Mouse (Mus musculus) T-helper 2 cell (primary cell): ENCODE results near the gene Recql5.

ENCODE experiments used
- in situ Hi-C: fragments of 300-600 bp; cut with MboI, MseI; formaldehyde crosslinking; loops from one replicate; pipeline ENCODE4 v1.15.1; 2025; ENCODE audit warnings: high pct_unique_total_duplicates

Gene Recql5

DNA sequence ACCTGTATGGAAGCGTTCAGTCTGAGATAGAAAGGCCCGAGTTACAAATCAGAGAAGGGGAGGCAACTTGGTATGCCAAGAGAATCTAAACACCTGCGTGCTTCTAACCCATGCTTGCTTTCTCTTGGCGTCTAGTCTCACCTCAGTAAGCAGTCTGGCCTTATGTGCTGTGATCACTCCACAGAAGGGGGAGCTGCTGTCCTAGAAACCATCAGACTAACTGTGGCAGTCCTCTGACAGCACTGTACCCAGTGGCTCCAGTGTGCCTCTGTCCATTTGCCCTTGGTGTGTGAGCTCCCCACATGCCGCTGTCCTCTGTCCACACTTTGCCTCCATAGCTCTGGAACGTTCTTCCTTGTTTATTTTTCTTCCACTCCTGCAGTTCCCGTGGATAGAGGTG lies 8.7 kb upstream of the Recql5 start:
- in situ Hi-C loops: no loop called here

DNA sequence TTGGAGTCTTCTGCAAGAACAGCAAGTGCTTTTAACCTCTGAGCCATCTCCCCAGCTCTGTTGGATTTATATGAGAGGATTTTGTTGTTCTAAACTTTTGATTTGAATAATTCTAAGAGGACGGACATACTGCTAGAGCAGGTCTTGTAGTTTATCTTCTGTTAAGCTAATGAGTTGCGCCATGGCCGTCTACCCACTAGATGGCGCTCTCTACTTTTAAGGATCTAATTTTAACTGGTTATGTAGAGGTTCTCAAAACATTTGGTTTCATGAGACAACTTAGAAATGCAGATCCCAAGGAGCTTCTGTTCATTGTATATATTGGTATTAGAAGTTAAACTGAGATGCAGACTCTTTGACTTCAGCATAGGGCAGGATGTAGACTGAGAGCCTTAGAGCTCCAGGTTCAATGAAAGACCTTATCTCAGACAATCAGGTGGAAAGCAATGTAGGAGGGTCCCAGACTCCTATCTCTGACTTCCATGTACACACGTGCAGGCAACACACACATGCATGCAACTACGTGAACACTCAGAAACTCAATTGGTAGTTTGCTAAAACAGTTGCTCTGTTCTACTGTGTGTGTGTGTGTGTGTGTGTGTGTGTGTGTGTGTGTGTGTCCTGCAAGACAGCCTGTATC lies 6.5 kb upstream of the Recql5 start:
- in situ Hi-C loops: no loop called here

DNA sequence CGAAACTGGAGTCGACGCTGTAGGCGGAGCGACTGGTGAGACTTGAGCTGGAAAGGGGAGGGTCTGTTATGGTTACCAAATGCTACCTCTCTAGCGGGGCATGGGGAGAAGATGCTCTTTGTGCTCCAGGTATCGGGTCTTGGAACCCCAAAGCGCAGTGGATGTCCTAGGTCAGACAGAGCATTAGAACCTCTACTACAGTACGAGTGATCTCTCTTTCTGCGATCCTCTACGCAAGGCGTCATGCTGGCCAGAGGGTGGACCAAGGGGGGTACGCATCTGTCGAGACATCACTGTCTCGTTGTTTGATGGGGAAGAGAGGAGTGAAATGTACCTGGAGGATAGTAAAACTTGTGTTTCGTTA lies 452 bp upstream of the Recql5 start:
- in situ Hi-C loops: loop anchor here (5.0 kb wide), 1 partner anchor 79 kb away; the partner anchor contains the start of gene Galk1

DNA sequence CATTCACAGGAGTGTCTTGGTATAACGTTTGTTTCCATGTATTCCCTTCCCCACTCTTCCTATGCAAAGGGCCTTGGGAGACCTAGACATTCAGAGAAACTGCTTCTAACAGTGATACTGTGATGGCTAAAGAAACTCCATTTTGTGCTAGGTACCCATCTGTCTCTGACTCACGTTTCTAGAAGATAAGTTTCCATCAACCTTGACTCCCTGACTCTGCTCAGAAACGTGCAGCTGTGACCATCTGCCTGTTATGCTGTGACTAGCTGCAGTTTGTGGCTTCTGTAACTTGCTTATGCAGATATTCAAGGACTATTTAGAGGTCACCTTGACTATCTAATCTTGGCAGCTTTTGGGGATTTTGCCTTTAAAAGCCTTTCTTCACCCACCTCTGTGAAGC lies 2.0 kb downstream of the Recql5 start:
- in situ Hi-C loops: loop anchor here (5.0 kb wide), 1 partner anchor 81 kb away; the partner anchor contains the start of gene Galk1

DNA sequence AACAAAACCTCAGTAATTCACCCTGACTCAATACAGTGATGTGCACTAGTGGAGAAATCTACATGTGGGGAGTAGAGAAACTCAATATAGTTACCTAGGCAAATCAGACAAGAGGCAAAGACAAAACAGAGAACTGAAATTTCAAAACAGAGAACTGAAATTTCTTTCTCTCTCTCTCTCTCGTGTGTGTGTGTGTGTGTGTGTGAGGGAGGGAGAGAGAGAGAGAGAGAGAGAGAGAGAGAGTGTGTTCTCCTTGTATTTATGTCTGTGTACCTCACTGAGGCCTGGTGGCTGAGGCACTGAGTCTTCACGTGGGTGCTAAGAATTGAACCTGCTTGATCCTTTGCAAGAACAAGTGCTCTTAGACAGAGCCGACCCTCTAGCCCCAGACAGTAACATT lies 3.5 kb downstream of the Recql5 start:
- in situ Hi-C loops: loop anchor here (5.0 kb wide), 1 partner anchor 82 kb away; the partner anchor contains the start of gene Galk1

DNA sequence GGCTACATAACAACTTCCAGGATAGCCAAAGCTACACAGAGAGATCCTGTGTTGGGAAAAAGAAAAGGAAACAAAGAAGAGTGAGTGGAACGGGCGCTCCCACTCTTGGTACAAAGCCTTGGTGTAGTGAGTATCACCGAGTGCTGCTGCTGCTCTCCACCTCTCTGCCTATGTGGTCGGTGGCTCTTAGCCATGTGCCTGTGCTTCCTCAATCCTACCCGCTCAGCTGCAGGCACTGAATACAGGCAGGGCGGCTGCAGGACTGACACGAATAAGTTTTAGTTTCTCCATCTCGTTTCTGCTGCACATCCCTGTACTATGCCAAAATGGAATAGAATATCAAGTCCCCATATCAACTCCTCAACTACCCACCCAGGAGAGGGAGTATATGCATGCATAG lies 4.2 kb downstream of the Recql5 start:
- in situ Hi-C loops: no loop called here

DNA sequence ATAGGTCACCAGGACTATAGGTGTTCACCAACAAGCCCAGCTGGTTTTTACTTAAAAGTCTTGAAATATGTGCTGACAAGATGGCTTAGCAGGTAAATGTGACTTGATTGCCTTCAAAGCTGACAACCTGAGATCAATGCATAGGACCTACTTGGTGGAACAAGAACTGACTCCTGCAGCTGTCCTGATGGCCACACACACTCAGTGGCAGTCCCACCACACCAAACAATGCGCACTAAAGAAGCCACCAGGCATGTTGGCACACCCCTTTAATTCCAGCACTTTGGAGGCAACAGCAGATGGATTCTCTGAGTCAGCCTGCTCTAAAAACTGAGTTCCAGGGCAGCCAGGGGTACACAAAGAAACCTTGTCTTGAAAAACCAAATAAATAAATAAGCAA lies 11.3 kb downstream of the Recql5 start:
- in situ Hi-C loops: no loop called here

DNA sequence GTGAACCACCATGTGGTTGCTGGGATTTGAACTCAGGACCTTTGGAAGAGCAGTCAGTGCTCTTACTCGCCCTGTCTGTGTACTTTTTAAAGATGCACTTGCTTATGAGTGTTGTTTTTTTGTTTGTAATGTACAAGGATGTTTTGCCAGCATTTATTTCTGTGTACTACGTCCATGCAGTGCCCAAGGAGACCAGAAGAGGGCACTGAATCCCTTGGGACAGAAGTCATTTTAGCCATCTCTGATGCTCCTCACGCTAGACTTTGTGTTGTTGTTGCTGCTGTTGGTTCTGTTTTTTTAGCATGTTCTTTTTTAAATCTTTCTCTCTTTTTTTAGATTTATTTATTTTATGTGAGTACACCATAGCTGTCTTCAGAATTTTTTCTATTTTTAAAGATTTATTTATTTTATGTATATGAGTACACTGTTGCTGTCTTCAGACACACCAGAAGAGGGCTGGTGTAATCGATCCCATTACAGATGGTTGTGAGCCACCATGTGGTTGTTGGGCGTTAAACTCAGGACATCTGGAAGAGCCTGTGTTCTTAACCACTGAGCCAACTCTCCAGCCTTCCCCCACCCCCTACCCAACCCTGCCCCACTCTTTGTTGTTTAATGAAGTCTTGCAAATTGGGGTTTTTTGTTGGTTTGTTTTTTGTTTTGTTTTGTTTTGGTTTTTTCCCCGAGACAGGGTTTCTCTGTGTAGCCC lies 13.0 kb downstream of the Recql5 start:
- in situ Hi-C loops: no loop called here

DNA sequence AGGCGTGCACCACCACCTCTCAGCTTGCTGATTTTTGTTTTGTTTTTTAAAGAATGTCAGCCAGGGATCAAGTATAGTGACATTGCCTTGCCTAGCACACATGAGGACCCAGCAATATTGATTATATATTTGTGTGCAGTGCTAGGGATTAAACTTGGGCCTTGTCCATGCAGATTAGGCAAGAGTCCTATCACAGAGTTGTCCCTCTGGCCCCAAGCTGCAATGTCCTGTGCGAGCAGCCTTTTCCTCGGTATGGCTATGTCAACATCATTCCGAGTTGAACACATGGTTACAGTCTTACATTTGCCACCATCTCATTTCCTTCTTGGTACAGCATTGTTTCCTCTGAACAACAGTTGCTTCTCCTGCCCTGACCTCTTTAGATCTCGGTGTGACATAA lies 14.2 kb downstream of the Recql5 start:
- in situ Hi-C loops: no loop called here

DNA sequence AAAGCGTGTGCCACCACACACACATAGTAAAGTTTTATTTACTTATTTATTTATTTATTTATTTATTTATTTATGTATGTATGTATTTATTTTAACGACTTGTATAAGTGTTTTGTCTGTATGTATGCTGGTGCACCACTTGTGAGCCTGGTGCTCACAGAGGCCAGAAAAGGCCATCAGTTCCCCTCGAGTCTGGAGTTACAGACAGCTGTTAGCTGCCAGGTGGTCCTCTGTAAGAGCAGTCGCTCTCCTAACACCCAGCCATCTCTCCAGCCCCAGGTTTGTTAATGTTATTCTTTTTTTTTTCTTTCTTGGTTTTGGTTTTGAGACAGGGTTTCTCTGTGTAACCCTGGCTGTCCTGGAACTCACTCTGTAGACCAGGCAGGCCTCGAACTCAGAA lies 14.6 kb downstream of the Recql5 start:
- in situ Hi-C loops: no loop called here

DNA sequence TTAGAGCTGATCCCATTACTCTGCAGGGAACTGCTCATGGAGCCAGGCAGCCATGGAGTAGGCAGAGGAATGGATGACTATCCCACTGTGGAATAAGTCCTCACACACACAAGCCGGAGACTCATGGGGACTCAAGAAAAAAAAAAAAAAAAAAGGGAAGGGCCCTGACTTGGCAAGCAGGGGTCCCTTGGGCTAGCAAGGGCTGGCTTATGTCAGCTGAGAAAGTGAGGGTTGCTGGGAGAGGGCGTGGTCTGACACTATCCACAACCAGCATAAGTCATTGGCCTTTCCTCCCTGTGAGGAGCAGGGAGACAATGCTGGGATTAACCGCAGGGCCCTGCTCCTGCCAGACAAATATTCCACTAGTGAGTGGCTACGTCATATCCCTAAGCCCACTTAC lies 16.7 kb downstream of the Recql5 start:
- in situ Hi-C loops: no loop called here

DNA sequence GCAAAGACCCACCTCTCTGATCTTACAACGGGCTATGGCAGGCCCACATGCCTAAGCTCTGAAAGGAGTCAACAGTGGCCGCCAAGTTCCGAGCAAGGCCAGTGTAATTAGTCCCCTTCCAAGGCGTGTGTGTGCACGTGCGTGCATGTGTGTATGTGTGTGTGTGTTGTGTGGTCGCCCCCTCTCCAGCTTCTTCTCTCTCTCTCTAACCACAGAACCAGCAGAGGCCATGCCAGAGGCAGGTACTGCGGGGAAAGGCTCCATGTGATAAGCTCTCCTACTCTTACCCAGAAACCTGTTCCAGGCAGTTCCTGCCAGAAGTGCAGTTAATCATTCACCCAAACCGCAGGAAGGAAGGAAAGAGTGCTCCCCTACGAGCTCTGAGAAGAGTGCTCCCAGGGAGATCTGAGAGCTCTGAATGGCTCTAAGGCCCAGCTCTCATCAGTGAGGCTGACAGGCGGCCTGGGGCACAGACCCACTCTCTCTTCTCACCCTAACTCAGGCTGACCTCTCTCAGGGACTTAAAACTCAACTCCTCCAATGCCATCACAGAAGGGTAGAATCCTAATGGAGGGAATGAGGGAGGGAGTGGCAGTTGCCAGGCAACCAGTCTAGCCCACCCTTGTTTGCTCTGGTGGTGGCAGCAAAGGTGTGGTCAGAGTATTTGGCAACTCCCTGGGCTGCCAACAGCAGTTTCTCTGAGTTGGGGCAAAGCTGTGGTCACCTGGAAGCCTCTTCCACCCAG lies 21.5 kb downstream of the Recql5 start, which contains the start of gene Smim6:
TSS of gene Smim6 (plus strand) at position 386 of the 745 bp plus-strand sequence.
- in situ Hi-C loops: no loop called here

DNA sequence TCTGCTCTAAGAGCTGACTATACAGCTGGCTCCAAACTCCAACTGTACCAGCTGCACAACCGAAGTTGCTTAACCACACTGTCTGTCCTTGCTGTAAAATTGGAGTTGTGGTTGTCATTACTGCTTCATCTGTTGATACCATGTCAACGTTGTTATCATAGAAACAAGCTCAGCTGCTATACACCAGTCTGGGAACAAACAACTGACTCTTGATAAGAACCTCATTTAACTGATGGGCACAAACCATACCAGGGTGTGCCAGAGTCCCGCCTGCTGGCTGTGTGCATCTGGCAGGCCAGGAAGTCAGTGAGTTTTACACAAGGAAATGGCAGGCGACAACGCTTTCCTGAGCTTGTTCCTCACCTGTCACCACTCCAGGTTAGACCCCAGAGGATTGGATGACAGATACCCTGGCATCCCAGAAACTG lies 22.1 kb downstream of the Recql5 start:
- in situ Hi-C loops: no loop called here

DNA sequence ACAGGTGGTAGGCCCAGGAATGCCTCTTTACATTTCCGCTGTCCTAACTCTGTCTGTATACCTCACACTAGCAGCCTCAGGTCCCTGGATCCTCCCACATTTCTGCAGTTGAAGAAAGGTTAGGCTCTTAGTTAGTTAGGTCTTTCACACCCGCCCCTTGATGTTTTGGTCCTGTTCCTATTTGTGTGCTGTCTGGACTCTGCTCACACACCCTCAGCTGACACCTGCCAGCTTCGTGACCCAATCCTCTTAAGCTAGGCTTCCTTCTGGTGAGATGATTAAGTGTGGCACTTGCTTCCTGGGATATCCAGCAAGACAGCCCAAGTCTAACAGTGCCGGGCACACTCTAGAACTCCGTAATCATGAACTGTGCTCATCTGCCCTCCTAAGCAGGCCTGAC lies 26.8 kb downstream of the Recql5 start:
- in situ Hi-C loops: no loop called here

DNA sequence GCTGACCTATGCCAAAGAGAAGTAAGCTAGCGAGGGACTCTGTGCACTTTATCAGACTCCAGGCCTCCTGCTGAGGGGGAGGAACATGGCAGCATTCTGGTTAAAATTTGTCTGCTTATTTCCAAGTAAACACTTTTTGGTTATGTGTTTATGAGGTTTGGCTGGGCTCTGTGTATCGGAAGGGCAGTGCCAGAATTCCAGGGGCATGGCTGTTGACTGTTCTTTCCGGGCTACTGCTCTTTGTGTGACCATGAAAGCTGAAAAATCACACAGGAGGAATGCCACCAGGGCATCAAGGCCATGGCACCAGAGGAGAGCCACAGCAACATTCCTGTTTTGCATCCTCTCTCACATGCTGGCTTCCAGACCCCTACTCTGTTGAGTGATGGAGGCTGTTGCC lies 27.2 kb downstream of the Recql5 start:
- in situ Hi-C loops: no loop called here

DNA sequence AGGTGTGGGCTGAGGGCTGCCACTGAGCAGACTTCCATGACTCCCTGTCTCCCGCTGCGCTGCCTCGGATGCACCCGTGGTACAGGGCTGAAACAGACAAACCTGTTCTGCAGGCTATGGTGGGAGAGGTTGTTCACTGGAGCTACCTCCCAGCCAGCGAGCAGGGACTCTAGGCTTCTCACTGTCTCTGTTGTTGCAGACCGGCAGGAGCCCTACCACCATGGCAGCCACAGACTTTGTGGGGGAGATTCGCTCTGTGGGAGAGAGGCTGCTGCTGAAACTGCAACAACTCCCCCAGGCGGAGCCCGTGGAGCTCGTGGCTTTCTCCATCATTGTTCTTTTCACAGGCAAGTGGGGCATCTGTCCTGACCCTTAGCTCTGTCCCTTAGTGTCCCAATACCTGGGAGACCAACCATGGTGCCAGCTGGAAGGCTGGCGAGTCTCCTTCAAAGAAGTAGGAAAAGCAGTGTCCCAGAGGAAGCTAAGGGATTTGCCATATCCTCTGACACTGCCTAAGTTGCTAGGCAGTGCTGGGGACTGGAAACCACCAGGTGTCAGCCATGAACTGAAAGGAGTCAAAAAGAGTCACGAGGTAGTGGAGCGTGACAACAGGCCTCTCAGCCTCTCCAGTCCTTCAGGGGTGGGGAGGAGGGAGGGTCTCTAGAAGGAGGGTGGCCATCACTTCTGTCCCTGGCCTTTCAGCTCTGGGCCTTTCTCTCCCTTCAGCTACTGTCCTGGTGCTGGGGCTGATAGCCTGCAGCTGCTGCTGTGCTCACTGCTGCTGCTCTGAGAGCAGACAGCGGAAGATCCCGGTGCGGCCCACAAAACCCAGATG lies 28.1 kb downstream of the Recql5 start:
- in situ Hi-C loops: no loop called here

DNA sequence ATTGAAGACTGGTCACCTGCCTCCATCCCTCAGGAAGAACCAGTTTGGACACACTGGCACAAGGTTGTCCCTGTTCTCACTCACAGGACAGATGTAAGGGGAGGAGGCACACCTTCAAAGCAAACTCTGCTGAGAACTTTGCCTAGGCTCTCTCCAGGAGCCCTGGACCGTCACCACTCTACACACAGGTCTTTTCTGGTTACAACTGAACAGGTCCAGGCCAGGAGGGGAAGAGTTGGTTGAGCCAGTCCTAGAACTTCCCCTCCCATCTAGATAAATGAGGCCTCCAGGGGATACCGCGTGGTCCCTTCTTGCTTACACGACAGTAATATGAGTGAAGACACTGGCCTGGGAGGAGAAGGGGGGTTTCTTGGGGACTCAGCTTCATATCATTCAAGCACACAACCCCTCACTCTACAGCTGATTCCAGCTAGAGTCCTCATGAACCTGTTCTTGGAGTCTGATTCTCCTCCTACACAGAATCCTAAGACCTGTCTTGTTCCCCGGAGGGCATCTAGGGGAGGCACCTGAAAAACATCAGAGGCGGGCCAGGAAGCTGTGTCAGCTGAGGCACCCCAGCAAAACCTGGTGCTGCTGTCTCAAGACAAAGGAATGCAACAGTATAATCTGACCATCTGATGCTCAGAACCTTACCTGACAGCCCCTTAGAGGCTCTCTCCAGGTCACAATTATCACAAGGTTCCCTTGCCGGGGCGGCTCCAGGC lies 28.9 kb downstream of the Recql5 start:
- in situ Hi-C loops: no loop called here

DNA sequence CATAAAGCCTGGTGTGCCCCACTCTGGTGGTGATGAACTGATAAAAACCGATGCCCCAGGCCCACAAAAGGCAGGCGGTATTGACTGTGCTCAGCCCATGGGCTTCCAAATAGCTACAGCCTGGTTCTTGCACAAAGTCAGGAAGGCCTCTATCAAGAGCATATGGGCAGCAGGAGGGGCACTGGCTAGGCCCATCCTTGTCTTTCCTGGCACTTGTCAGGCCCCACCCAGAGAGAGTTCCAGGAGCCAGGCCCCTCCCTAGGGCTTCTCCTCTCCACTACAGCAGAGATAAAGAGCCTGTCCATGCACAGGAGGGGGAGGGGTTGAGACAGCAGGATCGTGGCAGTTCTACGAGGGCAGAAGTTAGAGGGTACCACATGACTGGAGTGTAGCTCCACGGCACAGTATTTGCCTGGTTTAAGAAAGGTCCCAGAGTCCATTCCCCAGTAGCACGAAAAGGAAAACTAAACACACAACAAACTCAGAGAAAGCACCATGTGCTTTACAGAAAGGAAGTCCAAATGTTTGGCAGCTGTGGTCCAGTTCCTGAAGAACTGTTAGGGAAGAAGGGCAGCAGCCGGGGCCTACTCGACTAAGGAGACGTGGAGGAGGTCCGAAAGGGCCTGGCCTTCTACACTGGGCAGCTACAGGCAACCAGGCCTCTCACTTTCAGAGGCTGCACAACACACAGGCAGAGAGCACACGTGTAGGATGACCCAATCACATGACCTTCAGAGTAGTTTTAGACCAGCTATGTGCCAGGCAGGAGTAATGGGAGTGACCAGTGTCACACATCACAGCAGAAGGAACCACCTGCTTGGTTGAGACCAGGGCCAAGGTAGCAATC lies 29.7 kb downstream of the Recql5 start:
- in situ Hi-C loops: no loop called here

DNA sequence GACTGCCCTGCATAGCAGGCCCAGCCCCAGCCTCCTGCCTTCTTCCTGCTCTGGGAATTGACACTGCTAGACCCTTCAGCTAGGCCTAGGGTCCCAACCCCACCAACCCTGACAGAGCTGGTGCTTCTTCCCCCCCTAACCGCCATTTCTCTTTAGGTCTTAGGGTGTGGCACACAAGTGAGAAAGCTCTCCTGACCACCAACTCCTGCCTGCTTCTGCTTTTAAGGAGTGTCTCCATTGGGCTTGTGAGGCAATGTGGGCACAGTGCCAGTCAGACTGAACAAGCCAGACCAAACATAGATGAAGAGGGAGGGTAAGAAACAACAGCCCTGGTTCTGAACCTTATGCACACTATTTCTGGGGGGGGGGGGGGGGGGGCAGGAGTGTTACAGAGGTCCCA lies 30.4 kb downstream of the Recql5 start:
- in situ Hi-C loops: no loop called here

DNA sequence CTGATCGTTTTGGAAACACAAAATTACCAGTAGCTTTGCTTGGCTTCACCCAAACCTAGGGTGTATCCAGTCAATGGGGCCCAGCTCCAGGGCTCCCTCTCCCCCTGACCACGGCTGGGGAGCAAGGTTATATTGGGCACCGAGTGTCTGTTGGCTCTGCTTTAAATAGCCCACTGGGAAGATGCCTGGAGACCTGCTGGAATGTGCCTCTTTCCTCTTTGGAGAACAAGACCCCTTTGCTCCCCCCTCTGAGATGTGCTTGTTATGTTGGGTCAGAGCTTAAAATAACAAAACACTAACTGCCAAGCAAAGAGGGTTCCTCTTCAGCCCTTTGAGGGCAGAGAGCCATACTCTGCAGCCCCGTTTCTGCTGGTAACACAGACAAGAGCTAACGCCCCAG lies 31.1 kb downstream of the Recql5 start:
- in situ Hi-C loops: no loop called here
